Mouse (Mus musculus) cerebellum, adult 11 months (tissue): ENCODE data around the gene Phldb3.

Experiments used
- DNase-seq: peaks from one replicate; pipeline ENCODE4 v3.0.0; 2022

Phldb3 gene

DNA sequence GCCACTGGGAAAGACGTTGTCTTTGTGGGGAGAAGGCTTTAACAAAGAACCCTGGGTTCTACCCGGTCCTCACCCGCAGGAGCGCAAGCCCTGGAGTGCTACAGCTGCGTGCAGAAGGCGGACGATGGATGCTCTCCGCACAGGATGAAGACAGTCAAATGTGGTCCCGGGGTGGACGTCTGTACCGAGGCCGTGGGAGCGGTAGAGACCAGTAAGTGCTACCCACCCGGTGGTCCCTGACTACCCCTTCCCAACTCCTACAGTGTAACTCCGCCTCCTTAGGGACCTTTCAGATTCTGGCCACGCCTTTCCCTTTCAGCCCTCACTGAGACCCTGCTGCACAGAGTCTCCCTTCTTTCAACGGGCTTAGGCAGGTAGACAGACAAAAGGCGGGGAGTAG, 26.5 kb downstream of the Phldb3 start:
- no peak for DNase-seq

DNA sequence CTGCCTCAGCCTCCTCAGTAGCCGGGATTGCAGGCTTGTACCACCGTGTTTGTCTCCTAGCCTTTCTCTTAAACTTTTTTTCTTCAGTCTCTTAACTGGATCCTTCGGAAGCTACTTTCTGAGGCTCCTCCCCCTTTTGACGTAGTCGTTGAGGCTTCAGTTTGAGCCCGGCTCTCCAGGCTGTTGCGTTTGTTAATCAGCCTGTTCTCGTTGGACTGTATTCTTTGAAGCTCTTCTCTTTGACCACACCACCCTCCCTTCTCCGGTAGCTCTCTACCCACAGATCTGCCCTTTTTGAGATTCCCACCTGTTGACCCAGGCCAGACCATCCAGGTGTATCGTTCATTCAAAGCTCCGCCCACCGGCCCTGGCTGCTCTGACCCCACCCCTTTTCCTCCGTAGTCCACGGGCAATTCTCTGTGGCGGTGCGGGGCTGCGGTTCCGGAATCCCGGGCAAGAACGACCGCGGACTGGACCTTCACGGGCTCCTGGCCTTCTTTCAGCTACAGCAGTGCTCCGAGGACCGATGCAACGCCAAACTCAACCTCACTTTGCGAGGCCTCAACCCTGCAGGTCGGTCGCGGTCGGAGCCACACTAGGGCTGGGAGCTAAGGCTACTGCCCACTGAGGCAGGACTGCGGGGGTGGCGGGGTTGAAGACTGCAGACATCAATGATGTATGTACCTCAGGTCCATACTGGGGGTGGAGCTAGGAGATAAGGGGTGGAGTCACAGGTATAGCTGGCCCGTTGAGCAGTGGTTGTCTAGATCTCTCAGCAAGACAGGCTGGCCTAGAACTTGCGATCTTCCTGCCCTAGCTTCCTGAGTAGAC, 27.7 kb downstream of the Phldb3 start:
- DNase-seq = no peak

DNA sequence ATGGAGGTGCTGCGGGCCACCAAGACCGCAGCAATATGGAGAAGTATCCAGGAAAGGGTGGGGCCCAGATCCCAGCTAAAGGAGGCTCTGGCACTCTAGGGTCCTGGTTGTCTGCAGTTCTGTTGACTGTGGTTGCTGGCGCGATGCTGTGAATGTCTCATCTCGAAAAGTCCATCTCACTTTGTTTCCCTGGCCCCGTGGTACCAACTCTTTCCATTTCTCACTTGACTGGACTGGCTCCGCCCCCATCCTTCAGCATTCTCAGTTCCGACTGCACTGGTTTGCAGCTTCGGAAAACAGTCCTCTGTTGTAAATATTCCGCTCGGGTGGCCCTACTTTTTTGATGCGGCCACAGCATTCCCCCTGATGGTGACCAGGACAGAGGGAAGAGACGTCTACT, 29.9 kb downstream of the Phldb3 start:
- no peak for DNase-seq

DNA sequence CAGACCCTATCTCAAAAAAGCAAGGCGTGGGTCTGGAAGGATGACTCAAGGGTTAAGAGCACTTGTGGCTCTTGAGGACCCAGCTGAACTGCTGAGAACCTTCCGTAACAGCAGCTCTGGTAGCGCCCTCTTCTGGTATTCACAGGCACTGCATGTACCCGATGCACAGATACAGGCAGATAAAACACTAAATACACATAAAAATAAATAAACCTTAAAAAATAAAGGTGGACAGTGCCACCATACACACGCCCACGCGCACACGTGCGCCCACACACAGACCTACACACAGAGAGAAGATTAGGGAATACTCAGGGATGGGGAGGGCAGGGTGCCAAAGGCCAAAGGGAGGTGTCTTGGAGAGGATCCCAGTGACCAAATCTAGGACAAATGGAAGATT, 31.9 kb downstream of the Phldb3 start:
- DNase-seq = no peak

DNA sequence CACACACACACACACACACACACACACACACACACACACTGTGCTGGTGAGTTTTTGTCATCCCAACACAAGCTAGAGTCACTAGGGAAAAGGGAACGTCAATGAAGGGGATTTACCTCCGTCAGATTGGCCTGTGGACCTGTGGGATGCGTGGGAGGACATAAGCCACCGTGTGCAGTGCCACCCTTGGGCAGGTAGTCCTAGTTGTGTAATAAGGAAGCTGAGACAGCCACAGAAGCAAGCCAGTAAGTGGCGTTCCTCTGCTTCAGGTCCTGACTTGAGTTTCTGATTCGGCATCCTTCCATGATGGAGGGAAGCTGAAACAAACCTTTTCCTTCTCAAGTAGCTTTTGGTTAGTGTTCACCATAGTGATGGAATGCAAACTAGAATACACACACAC, 33.9 kb downstream of the Phldb3 start:
- no peak for DNase-seq

DNA sequence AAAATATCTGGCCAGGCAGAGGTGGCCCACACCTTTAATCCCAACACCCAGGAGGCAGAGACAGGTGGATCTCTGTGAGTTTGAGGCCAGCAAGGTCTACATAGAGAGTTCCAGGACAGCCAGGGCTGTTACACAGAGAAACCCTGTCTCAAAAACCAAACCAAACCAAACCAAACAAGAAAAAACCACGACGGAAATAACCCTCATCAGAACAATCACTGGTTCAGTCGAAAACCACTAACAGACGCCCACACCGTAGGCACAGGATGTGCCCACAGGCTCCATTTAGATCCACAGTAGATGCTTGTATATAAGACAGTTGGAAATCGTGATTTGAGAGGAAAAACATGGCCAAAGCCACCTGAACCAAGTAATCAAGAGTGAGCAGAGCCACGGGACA, 34.4 kb downstream of the Phldb3 start:
- no peak for DNase-seq

DNA sequence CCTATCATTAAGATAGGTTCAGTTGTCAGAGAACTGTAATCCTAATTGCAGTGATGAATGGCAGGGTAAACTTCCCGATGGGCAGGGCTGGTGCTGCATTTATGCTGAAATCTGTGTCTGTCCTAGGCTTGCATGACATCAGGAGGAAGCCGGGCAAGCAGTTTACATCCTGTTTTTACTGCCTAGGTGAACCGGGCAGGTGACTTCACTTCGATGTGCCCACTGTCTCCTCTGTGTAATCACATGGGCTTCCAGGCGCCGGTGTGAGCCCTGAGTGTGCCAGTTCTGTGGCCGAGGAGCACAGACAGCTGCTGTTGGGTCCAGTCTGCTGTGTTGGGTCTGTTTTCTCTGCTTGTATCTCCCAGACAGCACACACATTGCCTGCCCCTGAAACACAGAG, 35.9 kb downstream of the Phldb3 start:
- no peak for DNase-seq

DNA sequence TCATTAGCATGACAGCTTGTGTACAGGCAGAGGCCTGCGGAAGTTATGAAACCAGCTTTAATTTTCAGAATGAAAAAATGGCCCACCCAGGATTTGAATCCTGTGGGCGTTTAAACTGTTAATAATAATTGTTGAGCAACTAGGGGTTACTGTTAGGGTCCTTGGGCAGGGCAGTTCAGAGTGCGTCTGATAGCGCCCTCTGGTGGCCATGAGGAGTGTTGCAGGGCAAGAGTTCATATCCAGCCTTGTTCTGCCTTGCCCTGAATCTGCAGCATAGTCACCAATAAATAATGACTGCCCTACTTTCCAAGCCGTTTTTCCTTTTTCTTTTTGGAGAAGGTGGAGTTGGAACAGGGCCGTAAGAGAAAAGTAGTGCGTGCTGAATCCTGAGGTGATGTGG, 43.1 kb downstream of the Phldb3 start:
- peak; percentile 15 for DNase-seq

DNA sequence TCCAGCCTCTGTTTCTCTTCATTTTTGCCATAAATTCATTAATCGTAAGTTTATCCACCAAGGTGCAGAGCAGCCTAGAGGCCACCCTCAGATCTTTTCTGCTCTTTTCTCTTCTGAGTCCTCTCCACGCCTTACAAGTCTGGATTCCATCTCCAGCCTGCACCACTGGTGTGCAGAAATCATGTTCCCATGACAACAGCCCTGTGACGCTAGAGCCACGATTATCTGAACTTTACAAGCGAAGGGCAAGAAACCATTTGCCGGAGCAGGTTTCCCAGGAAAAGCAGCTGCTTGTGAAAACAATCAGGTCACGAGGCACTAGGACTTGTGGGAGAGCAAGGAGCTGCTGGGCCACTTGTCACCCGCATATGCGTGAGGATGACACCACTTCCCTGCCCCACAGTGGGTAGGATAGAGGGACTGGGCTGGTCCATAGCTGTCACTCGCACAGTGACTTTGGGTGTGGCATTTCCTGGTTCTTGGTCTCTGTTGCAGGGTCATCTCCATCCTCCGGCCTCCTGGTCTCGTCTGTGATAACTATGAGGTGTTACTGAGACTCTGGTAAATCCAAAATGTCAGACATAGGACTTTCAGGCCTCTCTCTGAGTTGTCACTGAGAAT, 49.3 kb downstream of the Phldb3 start:
- DNase-seq = no peak

DNA sequence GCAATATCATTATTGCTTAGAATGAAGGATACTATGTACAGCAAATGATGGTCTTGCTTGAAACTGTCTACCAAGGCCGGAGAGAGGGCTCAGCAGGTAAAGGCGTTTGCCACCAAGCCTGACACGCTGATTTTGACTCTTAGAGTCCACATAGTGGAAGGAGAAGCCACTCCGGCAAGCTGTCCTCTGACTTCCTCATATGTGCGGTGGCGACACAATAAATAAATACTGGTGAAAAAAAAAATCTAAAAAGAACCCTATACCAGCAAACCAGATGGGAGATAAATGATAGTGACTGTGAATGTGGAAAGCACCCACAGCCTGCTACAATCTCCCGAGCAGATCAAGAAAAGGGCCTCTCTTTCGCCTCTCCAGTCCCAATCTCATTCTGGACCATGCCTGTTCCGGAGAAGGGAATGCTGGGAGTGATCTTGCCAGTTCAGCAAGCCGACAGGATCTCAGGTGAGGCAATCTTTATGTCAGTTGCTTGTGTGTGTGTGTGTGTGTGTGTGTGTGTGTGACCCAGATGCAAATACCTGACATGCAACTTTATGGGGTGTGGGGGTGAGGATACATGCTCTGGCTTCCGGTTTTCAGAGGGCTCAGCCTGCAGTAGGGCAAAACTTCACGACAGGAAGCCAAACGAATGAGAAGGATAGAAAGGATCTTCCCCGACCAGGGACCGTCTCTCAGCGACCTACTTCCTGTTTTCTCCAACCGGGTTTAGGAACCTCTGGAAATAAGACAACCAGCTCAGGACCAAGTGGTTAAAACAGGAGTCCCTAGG, 50.7 kb downstream of the Phldb3 start:
- DNase-seq = no peak

DNA sequence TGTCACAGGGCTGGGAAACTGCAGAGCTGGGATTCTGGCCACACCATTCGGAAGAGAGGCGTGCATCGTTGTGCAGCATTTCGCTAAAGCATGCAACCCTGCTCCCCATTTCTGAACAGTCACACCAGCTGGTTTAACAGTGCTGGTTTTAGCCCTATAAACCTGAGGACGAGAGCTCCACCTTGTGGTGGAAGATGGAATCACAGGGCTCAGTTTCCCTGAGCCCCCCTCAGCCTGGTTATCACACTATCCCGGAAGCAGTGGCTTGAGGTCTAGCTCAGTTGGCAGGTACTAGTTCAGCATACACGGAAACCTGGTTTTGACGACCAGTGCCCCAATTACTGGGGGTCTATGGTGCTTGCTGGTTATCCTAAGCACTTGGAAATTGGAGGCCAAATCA, 52.0 kb downstream of the Phldb3 start:
- peak; percentile 32 for DNase-seq

DNA sequence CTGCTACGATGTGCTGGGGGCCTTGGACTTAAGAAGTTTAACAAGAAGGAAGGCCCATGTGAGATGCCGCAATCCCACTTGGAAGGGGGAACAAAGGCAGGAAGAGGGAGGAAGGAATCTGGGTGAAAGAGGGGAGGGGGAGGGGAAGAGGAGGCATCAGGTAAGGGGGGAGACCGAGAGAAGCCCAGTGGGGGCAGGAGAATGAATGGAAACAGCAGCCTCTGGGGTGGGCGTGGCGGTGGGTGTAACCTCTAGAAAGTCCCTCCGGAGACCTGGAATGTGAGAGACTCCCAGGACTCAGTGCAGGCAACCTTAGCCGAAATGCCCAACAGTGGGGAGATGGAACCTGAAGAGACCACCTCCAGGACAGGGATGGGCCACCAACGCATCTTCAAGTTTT, 53.7 kb downstream of the Phldb3 start:
- no peak for DNase-seq

DNA sequence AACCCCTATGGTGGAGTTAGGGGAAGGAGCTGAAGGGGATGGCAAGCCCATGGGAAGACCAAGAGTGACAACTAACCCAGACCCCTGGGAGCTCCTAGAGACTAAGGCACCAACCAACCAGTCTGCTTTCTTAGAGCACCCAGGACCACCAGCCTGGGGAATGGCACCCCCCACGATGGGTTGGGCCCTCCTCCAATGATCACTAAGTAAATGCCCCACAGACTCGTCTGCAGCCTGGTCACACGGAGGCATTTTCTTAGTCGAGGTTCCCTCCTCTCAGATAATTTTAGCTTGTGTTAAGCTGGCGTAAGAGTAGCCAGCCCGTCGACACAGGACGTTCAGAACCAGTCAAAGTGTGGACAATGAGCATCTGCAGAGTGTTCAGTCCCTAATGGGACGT, 54.4 kb downstream of the Phldb3 start:
- DNase-seq = no peak

DNA sequence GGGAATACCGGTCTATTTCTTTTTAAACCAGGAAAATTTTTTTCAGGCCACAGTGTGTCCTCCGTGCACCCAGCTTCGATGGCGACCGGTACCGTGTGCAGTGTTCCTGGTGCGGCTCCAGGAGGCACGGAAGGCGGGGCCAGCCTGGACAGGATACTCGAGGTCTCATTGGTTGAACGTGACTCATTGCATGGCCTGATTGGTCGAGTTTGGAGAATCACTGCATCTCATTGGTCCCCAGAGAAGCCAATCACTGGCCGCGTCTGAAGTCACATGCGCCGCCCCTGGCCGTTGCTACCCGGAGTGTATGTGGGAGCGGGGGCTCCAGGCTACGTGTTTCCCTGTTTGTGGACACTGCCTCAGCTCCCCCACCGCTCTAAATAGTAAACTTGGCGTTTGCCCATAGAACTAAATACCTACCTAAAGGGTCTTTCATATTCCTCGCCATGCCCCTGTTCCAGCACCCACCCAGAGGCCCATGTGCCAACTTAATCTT, 61.4 kb downstream of the Phldb3 start:
- DNase-seq = no peak

DNA sequence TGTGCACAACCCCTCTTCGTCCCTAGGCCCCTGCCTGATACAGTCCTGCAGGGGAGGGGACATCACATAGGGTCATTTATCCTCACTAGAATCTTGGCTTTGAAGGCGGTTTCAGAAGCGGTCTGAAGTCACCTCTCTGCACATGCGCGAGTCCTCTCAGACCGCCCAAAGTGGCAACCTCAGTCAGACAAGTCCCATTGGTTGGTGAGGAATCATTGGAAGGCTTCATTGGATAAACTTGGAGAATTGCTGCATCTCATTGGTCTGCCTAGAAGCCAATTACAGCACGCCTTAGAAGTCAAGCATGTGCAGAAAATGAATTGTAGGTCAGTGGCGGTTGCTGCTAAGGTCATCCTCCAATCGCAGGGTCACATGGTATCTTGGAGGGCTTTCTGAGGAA, 66.0 kb downstream of the Phldb3 start, which contains the start of gene Tex101:
Gene Tex101 (minus strand): TSS at position 101 of the 400 bp plus-strand sequence.
- no peak for DNase-seq
